Mouse (Mus musculus): ENCODE data around the gene Iqcf3. TPM values are rescaled to one million over a fixed set of nuclear protein-coding genes. Genes with fewer than 3 reads are reported as not detected.

The Iqcf3 gene
- polyA plus RNA-seq, 1 experiment from 2014 or later = not detected

DNA sequence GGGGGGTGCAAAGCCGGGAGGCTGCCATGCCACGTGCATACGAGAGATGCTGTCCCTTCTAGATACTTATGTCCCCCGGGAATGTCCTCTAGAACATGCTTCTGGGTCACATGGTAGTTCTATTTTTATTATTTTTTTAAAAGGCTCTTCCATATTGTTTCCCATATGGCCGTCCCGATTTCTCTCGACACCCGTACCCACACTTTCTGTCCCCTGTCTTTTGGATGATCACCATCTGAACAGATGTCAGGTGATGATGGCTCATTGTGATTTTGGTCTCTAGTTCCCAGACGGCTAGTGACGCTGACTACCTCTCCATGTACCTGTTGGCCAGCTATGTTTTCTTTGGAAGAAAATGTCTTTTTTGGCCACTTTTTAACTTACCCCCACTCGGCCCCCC, 26.5 kb downstream of the Iqcf3 start:
- H3K27me3 ChIP-seq (ENCODE audit: control insufficient read depth, insufficient read depth, low read length) = no peaks in the 10 kb centered on the region
- no peak for DNase-seq (ENCODE audit: low spot score)
- H3K4me1 ChIP-seq (ENCODE audit: control insufficient read depth, insufficient read depth, low read length) = no peaks in the 10 kb centered on the region
- 87% methylated on average over 11 of the region's 11 CpGs for WGBS
- H3K4me3 ChIP-seq (ENCODE audit: low read depth, low read length) = no peak overlapping the region
- H3K27ac ChIP-seq (replicated peaks; ENCODE audit: low read depth, low read length) = no peak overlapping the region
- H3K36me3 ChIP-seq (replicated peaks; ENCODE audit: control insufficient read depth, insufficient read depth, low read depth, low read length) = no peaks in the 10 kb centered on the region
- no peaks in the 10 kb centered on the region for H3K9me3 ChIP-seq (replicated peaks; ENCODE audit: control insufficient read depth, low read length)
- ATAC-seq (replicated peaks; ENCODE audit: insufficient number of reproducible peaks, low FRiP score, low TSS enrichment, low read depth) = no peak
- H3K9ac ChIP-seq (replicated peaks; ENCODE audit: low read length) = no peak overlapping the region
- H3K4me2 ChIP-seq (ENCODE audit: low read depth, low read length) = no peak overlapping the region

- Histone ChIP-seq H3K4me3 (ENCODE audit: low read depth, low read length) (no peak overlapping the region), H3K36me3 (replicated peaks; ENCODE audit: control insufficient read depth, insufficient read depth, low read depth, low read length) (no peaks in the 10 kb centered on the region), H3K4me2 (ENCODE audit: low read depth, low read length) (no peak overlapping the region), H3K4me1 (ENCODE audit: control insufficient read depth, insufficient read depth, low read length) (no peaks in the 10 kb centered on the region), H3K9ac (replicated peaks; ENCODE audit: low read length) (no peak overlapping the region), H3K27me3 (ENCODE audit: control insufficient read depth, insufficient read depth, low read length) (no peaks in the 10 kb centered on the region), H3K27ac (replicated peaks; ENCODE audit: low read depth, low read length) (no peak overlapping the region), H3K9me3 (replicated peaks; ENCODE audit: control insufficient read depth, low read length) (no peaks in the 10 kb centered on the region)
- ATAC-seq (replicated peaks; ENCODE audit: insufficient number of reproducible peaks, low FRiP score, low TSS enrichment, low read depth) (no peak), DNase-seq (ENCODE audit: low spot score) (no peak)
- WGBS = 88% methylated on average over 7 of the region's 7 CpGs
Observed at GRCm38 (mm10) chr9:106534296-106534695, 27.1 kb downstream of the Iqcf3 start.

- 24% methylated on average over 3 of the region's 3 CpGs for WGBS
- no peaks in the 10 kb centered on the region for H3K9me3 ChIP-seq (replicated peaks; ENCODE audit: control insufficient read depth, low read length)
- H3K9ac ChIP-seq (replicated peaks; ENCODE audit: low read length) = no peak overlapping the region
- H3K4me1 ChIP-seq (ENCODE audit: control insufficient read depth, insufficient read depth, low read length) = no peaks in the 10 kb centered on the region
- DNase-seq (ENCODE audit: low spot score) = peak; percentile 68
- no peak overlapping the region for H3K4me2 ChIP-seq (ENCODE audit: low read depth, low read length)
- no peak overlapping the region for H3K4me3 ChIP-seq (ENCODE audit: low read depth, low read length)
- no peak overlapping the region for H3K27ac ChIP-seq (replicated peaks; ENCODE audit: low read depth, low read length)
- no peak for ATAC-seq (replicated peaks; ENCODE audit: insufficient number of reproducible peaks, low FRiP score, low TSS enrichment, low read depth)
- H3K27me3 ChIP-seq (ENCODE audit: control insufficient read depth, insufficient read depth, low read length) = no peaks in the 10 kb centered on the region
- H3K36me3 ChIP-seq (replicated peaks; ENCODE audit: control insufficient read depth, insufficient read depth, low read depth, low read length) = no peaks in the 10 kb centered on the region
Observed at GRCm38 (mm10) chr9:106531833-106532232, 29.6 kb downstream of the Iqcf3 start.

- 85% methylated on average over 8 of the region's 8 CpGs for WGBS
- no peak for ATAC-seq (replicated peaks; ENCODE audit: insufficient number of reproducible peaks, low FRiP score, low TSS enrichment, low read depth)
Observed at GRCm38 (mm10) chr9:106519909-106520308, 41.5 kb downstream of the Iqcf3 start.

GRCm38 (mm10) chr9:106519433-106519832, 42.0 kb downstream of the Iqcf3 start:
- 65% methylated on average over 2 of the region's 2 CpGs for WGBS
- no peak overlapping the region for H3K4me2 ChIP-seq (ENCODE audit: low read depth, low read length)

More at GRCm38 (mm10) chr9:106519909-106520308, 41.5 kb downstream of the Iqcf3 start:
- no peak overlapping the region for H3K4me2 ChIP-seq (ENCODE audit: low read depth, low read length)
- H3K36me3 ChIP-seq (replicated peaks; ENCODE audit: control insufficient read depth, insufficient read depth, low read depth, low read length) = no peaks in the 10 kb centered on the region
- no peak overlapping the region for H3K4me3 ChIP-seq (ENCODE audit: low read depth, low read length)
- H3K4me1 ChIP-seq (ENCODE audit: control insufficient read depth, insufficient read depth, low read length) = no peaks in the 10 kb centered on the region
- no peak overlapping the region for H3K27ac ChIP-seq (replicated peaks; ENCODE audit: low read depth, low read length)
- no peaks in the 10 kb centered on the region for H3K27me3 ChIP-seq (ENCODE audit: control insufficient read depth, insufficient read depth, low read length)
- no peak for DNase-seq (ENCODE audit: low spot score)
- no peaks in the 10 kb centered on the region for H3K9me3 ChIP-seq (replicated peaks; ENCODE audit: control insufficient read depth, low read length)
- H3K9ac ChIP-seq (replicated peaks; ENCODE audit: low read length) = no peak overlapping the region

DNA sequence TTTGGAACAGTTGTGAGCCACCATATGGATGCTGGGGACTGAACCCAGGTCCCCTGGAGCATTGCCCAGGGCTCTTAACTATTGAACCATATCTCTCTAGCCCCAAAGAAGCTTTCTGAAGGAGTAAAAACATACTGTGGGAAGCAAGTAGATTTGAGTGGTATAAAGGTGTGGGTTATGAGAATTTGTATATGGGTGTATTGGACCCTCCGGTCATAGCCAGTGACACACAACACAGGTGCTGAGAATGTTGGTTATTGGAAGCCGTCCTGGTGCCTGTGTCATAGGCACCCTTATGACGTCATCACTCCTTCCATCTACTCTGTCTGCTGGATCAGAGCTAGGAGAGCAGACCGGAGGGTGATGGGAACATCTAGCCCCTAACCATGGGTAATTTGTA, 47.2 kb downstream of the Iqcf3 start, which contains the start of gene Iqcf5:
Iqcf5 (plus strand) TSS at position 301 of the 400 bp plus-strand sequence.
- no peak within 1 kb of the TSS for H3K4me2 ChIP-seq (ENCODE audit: low read depth, low read length)
- no peak within 1 kb of the TSS for H3K4me3 ChIP-seq (ENCODE audit: low read depth, low read length)
- H3K4me1 ChIP-seq (ENCODE audit: control insufficient read depth, insufficient read depth, low read length) = no peaks in the 10 kb centered on the region
- H3K36me3 ChIP-seq (replicated peaks; ENCODE audit: control insufficient read depth, insufficient read depth, low read depth, low read length) = no peaks in the 10 kb centered on the region
- H3K9me3 ChIP-seq (replicated peaks; ENCODE audit: control insufficient read depth, low read length) = no peaks in the 10 kb centered on the region
- no peaks in the 10 kb centered on the region for H3K27me3 ChIP-seq (ENCODE audit: control insufficient read depth, insufficient read depth, low read length)
- H3K9ac ChIP-seq (replicated peaks; ENCODE audit: low read length) = no peak within 1 kb of the TSS
- 92% methylated on average over 4 of the region's 4 CpGs for WGBS
- H3K27ac ChIP-seq (replicated peaks; ENCODE audit: low read depth, low read length) = no peak within 1 kb of the TSS
- no peak for ATAC-seq (replicated peaks; ENCODE audit: insufficient number of reproducible peaks, low FRiP score, low TSS enrichment, low read depth)
- DNase-seq (ENCODE audit: low spot score) = no peak

More at GRCm38 (mm10) chr9:106519433-106519832, 42.0 kb downstream of the Iqcf3 start:
- no peaks in the 10 kb centered on the region for H3K27me3 ChIP-seq (ENCODE audit: control insufficient read depth, insufficient read depth, low read length)
- H3K9me3 ChIP-seq (replicated peaks; ENCODE audit: control insufficient read depth, low read length) = no peaks in the 10 kb centered on the region
- no peak overlapping the region for H3K4me3 ChIP-seq (ENCODE audit: low read depth, low read length)
- H3K9ac ChIP-seq (replicated peaks; ENCODE audit: low read length) = no peak overlapping the region
- ATAC-seq (replicated peaks; ENCODE audit: insufficient number of reproducible peaks, low FRiP score, low TSS enrichment, low read depth) (no peak), DNase-seq (ENCODE audit: low spot score) (peak; percentile 10)
- no peaks in the 10 kb centered on the region for H3K36me3 ChIP-seq (replicated peaks; ENCODE audit: control insufficient read depth, insufficient read depth, low read depth, low read length)
- no peaks in the 10 kb centered on the region for H3K4me1 ChIP-seq (ENCODE audit: control insufficient read depth, insufficient read depth, low read length)
- no peak overlapping the region for H3K27ac ChIP-seq (replicated peaks; ENCODE audit: low read depth, low read length)

GRCm38 (mm10) chr9:106513566-106513965, 47.9 kb downstream of the Iqcf3 start:
- no peaks in the 10 kb centered on the region for H3K36me3 ChIP-seq (replicated peaks; ENCODE audit: control insufficient read depth, insufficient read depth, low read depth, low read length)
- no peaks in the 10 kb centered on the region for H3K9me3 ChIP-seq (replicated peaks; ENCODE audit: control insufficient read depth, low read length)
- no peak for ATAC-seq (replicated peaks; ENCODE audit: insufficient number of reproducible peaks, low FRiP score, low TSS enrichment, low read depth)
- no peak overlapping the region for H3K27ac ChIP-seq (replicated peaks; ENCODE audit: low read depth, low read length)
- H3K4me3 ChIP-seq (ENCODE audit: low read depth, low read length) = no peak overlapping the region
- WGBS = 78% methylated on average over 6 of the region's 6 CpGs
- no peak overlapping the region for H3K9ac ChIP-seq (replicated peaks; ENCODE audit: low read length)
- DNase-seq (ENCODE audit: low spot score) = no peak
- H3K27me3 ChIP-seq (ENCODE audit: control insufficient read depth, insufficient read depth, low read length) = no peaks in the 10 kb centered on the region
- H3K4me1 ChIP-seq (ENCODE audit: control insufficient read depth, insufficient read depth, low read length) = no peaks in the 10 kb centered on the region
- no peak overlapping the region for H3K4me2 ChIP-seq (ENCODE audit: low read depth, low read length)

GRCm38 (mm10) chr9:106512729-106513450, 48.5 kb downstream of the Iqcf3 start:
- Histone ChIP-seq H3K27me3 (ENCODE audit: control insufficient read depth, insufficient read depth, low read length) (no peaks in the 10 kb centered on the region), H3K9me3 (replicated peaks; ENCODE audit: control insufficient read depth, low read length) (no peaks in the 10 kb centered on the region), H3K9ac (replicated peaks; ENCODE audit: low read length) (no peak overlapping the region), H3K27ac (replicated peaks; ENCODE audit: low read depth, low read length) (no peak overlapping the region), H3K4me3 (ENCODE audit: low read depth, low read length) (no peak overlapping the region), H3K4me1 (ENCODE audit: control insufficient read depth, insufficient read depth, low read length) (no peaks in the 10 kb centered on the region), H3K36me3 (replicated peaks; ENCODE audit: control insufficient read depth, insufficient read depth, low read depth, low read length) (no peaks in the 10 kb centered on the region), H3K4me2 (ENCODE audit: low read depth, low read length) (no peak overlapping the region)
- ATAC-seq (replicated peaks; ENCODE audit: insufficient number of reproducible peaks, low FRiP score, low TSS enrichment, low read depth) = no peak
- DNase-seq (ENCODE audit: low spot score) = no peak
- WGBS = 68% methylated on average over 13 of the region's 13 CpGs

Data from embryonic facial prominence, embryonic 11.5 days (tissue).